8 mouse cellular contexts compared by ENCODE assay signal in genomic region chr12:11149421-11150191, GRCm38 (mm10). TPM values are rescaled to one million over a fixed set of nuclear protein-coding genes. Genes with fewer than 3 reads are reported as not detected.
A peak's percentile ranks its signal among the peaks of the same experiment; 100 is the strongest.
DNase-seq lines count a peak whose midpoint lies in the region; ATAC-seq and TF ChIP-seq lines count a peak whose summit lies in the region.

No protein-coding gene starts in this region.

- under 1% methylated on average over 41 of the region's 41 CpGs for WGBS in cerebellum, adult 2 months
- under 1% methylated on average over 41 of the region's 41 CpGs for WGBS in embryonic facial prominence, embryonic 15.5 days
- under 1% methylated on average over 41 of the region's 41 CpGs for WGBS in heart, embryonic 11.5 days (ENCODE audit: insufficient replicate concordance)
- under 1% methylated on average over 36 of the region's 41 CpGs for WGBS in kidney, embryonic 14.5 days
- WGBS in liver, adult 2 months: 1% methylated on average over 41 of the region's 41 CpGs

- H3K4me2 ChIP-seq in embryonic facial prominence, embryonic 15.5 days (replicated peaks): peak overlapping the region; percentile 97
- peak overlapping the region; percentile 99 for H3K4me2 ChIP-seq in heart, embryonic 11.5 days
- H3K4me2 ChIP-seq in kidney, embryonic 14.5 days (replicated peaks; ENCODE audit: low read depth, low read length): peak overlapping the region; percentile 93

- no peak for TF ChIP-seq CTCF in cerebellum, adult 2 months (IDR thresholded peaks at IDR 0.05; ENCODE audit: borderline replicate concordance, insufficient read depth, low read depth, low read length)
- TF ChIP-seq CTCF in liver, adult 2 months (IDR thresholded peaks at IDR 0.05; ENCODE audit: low read depth, low read length): no peak

- no peak for TF ChIP-seq POLR2A in cerebellum, adult 2 months (IDR thresholded peaks at IDR 0.05; ENCODE audit: borderline replicate concordance, insufficient read depth, low read length)
- TF ChIP-seq POLR2A in liver, adult 2 months (IDR thresholded peaks at IDR 0.05; ENCODE audit: extremely low read depth, insufficient read depth, low read length): no peak

- H3K4me1 ChIP-seq in cerebellum, adult 2 months (ENCODE audit: control insufficient read depth, insufficient read depth, low read length): no peaks in the 10 kb centered on the region
- peaks cover 20% of the 10 kb centered on the region for H3K4me1 ChIP-seq in embryonic facial prominence, embryonic 15.5 days
- no peaks in the 10 kb centered on the region for H3K4me1 ChIP-seq in heart, embryonic 11.5 days (ENCODE audit: control insufficient read depth, insufficient read depth, low read length)
- no peaks in the 10 kb centered on the region for H3K4me1 ChIP-seq in kidney, embryonic 14.5 days (ENCODE audit: control insufficient read depth, insufficient read depth, low read length)
- H3K4me1 ChIP-seq in liver, adult 2 months (ENCODE audit: control insufficient read depth, insufficient read depth, low read length): peaks cover 4% of the 10 kb centered on the region

- no peaks in the 10 kb centered on the region for H3K79me2 ChIP-seq in liver, adult 2 months (ENCODE audit: control insufficient read depth, insufficient read depth, low read length)

- peak; percentile 63 for ATAC-seq in embryonic facial prominence, embryonic 15.5 days (ENCODE audit: insufficient number of reproducible peaks, low FRiP score, low TSS enrichment, low read depth)
- peak; percentile 57; the same call in 1 of the 2 replicates for ATAC-seq in heart, embryonic 11.5 days (replicated peaks; ENCODE audit: insufficient number of reproducible peaks, low FRiP score, low TSS enrichment)
- ATAC-seq in kidney, embryonic 14.5 days (ENCODE audit: low FRiP score, low TSS enrichment): peak; percentile 79

- H3K27ac ChIP-seq in cerebellum, adult 2 months (ENCODE audit: insufficient read depth, low read length): no peak overlapping the region
- H3K27ac ChIP-seq in embryonic facial prominence, embryonic 15.5 days (replicated peaks): no peak overlapping the region
- H3K27ac ChIP-seq in heart, embryonic 11.5 days (ENCODE audit: low read depth, low read length): no peak overlapping the region
- H3K27ac ChIP-seq in kidney, embryonic 14.5 days (ENCODE audit: low read depth, low read length): no peak overlapping the region
- H3K27ac ChIP-seq in liver, adult 2 months (replicated peaks; ENCODE audit: insufficient read depth, low read depth, low read length): no peak overlapping the region

- peak overlapping the region; percentile 14 for H3K4me3 ChIP-seq in cerebellum, adult 2 months (replicated peaks; ENCODE audit: insufficient read depth, low read depth, low read length)
- H3K4me3 ChIP-seq in embryonic facial prominence, embryonic 15.5 days (replicated peaks): peak overlapping the region; percentile 58
- peak overlapping the region; percentile 62 for H3K4me3 ChIP-seq in heart, embryonic 11.5 days (ENCODE audit: low read depth, low read length)
- peak overlapping the region; percentile 64 for H3K4me3 ChIP-seq in kidney, embryonic 14.5 days (ENCODE audit: low read length)
- H3K4me3 ChIP-seq in liver, adult 2 months (ENCODE audit: insufficient read depth, low read depth, low read length): peak overlapping the region; percentile 39

- no peaks in the 10 kb centered on the region for H3K9me3 ChIP-seq in embryonic facial prominence, embryonic 15.5 days (replicated peaks)
- no peaks in the 10 kb centered on the region for H3K9me3 ChIP-seq in heart, embryonic 11.5 days (replicated peaks; ENCODE audit: control insufficient read depth, low read length)
- no peaks in the 10 kb centered on the region for H3K9me3 ChIP-seq in kidney, embryonic 14.5 days (ENCODE audit: control insufficient read depth, low read length)

- no peaks in the 10 kb centered on the region for H3K36me3 ChIP-seq in embryonic facial prominence, embryonic 15.5 days
- no peaks in the 10 kb centered on the region for H3K36me3 ChIP-seq in heart, embryonic 11.5 days (ENCODE audit: control insufficient read depth, insufficient read depth, low read length)
- no peaks in the 10 kb centered on the region for H3K36me3 ChIP-seq in kidney, embryonic 14.5 days (ENCODE audit: control insufficient read depth, insufficient read depth, low read length)
- no peaks in the 10 kb centered on the region for H3K36me3 ChIP-seq in liver, adult 2 months (ENCODE audit: control insufficient read depth, insufficient read depth, low read length)

- H3K9ac ChIP-seq in embryonic facial prominence, embryonic 15.5 days: peak overlapping the region; percentile 31
- H3K9ac ChIP-seq in heart, embryonic 11.5 days (ENCODE audit: low read depth, low read length): peak overlapping the region; percentile 67; the same call in 1 of the 2 replicates
- peak overlapping the region; percentile 58 for H3K9ac ChIP-seq in kidney, embryonic 14.5 days (ENCODE audit: low read depth, low read length)
- H3K9ac ChIP-seq in liver, adult 2 months (ENCODE audit: low read depth, low read length): peak overlapping the region; percentile 41; the same call in 1 of the 2 replicates

- DNase-seq in cerebellum, adult 2 months: peak; percentile 4 to 15
- no peak for DNase-seq in cerebellum, adult 11-12 months
- DNase-seq in liver, adult 2 months (ENCODE audit: extremely low read depth, low read depth, low spot score): no peak
- DNase-seq in neural tube, embryonic 10.5 days (ENCODE audit: extremely low spot score, low spot score): peak; percentile 70
- DNase-seq in urinary bladder, adult 2 months (ENCODE audit: low spot score): peak; percentile 38

- no peaks in the 10 kb centered on the region; the same call in 1 of the 2 replicates for H3K27me3 ChIP-seq in cerebellum, adult 2 months (ENCODE audit: control insufficient read depth, insufficient read depth, low read length)
- H3K27me3 ChIP-seq in embryonic facial prominence, embryonic 15.5 days: peaks cover 46% of the 10 kb centered on the region
- H3K27me3 ChIP-seq in heart, embryonic 11.5 days (ENCODE audit: control insufficient read depth, insufficient read depth, low read length): peaks cover 47% of the 10 kb centered on the region
- peaks cover 7% of the 10 kb centered on the region; the same call in 1 of the 2 replicates for H3K27me3 ChIP-seq in kidney, embryonic 14.5 days (ENCODE audit: control insufficient read depth, insufficient read depth, low read length)
- peaks cover 17% of the 10 kb centered on the region; the same call in 1 of the 2 replicates for H3K27me3 ChIP-seq in liver, adult 2 months (ENCODE audit: control insufficient read depth, insufficient read depth, low read length)

RNA-seq across cellular contexts. Expression of gene Kcns3, which starts 1.2 kb away (rescaled TPM):
- 7.0 and 9.1 TPM in 2 replicates for polyA plus RNA-seq in cerebellum, adult 2 months (2012; rRNA removed)
- 2.3 and 3.2 TPM in 2 replicates for polyA plus RNA-seq in embryonic facial prominence, embryonic 15.5 days (2015; fragmentation: Nextera tagmentation; extraction: Ambion mirVana)
- 0.50 and 0.66 TPM in 2 replicates for polyA plus RNA-seq in heart, embryonic 11.5 days (2014; fragmentation: Nextera tagmentation; extraction: Ambion mirVana)
- polyA plus RNA-seq in kidney, embryonic 14.5 days (2014; fragmentation: Nextera tagmentation; extraction: Ambion mirVana): 7.8 and 9.7 TPM in 2 replicates
- 0.18 TPM in 1 of 2 replicates, not detected in the other for total RNA-seq in liver, adult 2 months (2014; rRNA removed)
- polyA plus RNA-seq in liver, adult 2 months (2012; rRNA removed): 0.05 and 0.10 TPM in 2 replicates
- 2.9 and 3.0 TPM in 2 replicates for polyA plus RNA-seq in urinary bladder, adult 2 months (2012; rRNA removed)

RNA-seq across cellular contexts. Expression of gene Msgn1, which starts 59.2 kb away (rescaled TPM):
- polyA plus RNA-seq in cerebellum, adult 2 months (2012; rRNA removed): not detected in 2 replicates
- polyA plus RNA-seq in embryonic facial prominence, embryonic 15.5 days (2015; fragmentation: Nextera tagmentation; extraction: Ambion mirVana): not detected in 2 replicates
- not detected in 2 replicates for polyA plus RNA-seq in heart, embryonic 11.5 days (2014; fragmentation: Nextera tagmentation; extraction: Ambion mirVana)
- polyA plus RNA-seq in kidney, embryonic 14.5 days (2014; fragmentation: Nextera tagmentation; extraction: Ambion mirVana): not detected in 2 replicates
- not detected in 2 replicates for total RNA-seq in liver, adult 2 months (2014; rRNA removed)
- polyA plus RNA-seq in liver, adult 2 months (2012; rRNA removed): not detected in 2 replicates
- polyA plus RNA-seq in urinary bladder, adult 2 months (2012; rRNA removed): not detected in 2 replicates

Comparison
In these comparisons a context has a peak if more than half of its experiments do, and no peak if none do; other contexts are left out.
1. DNase-seq: peak in cerebellum, adult 2 months (2 of 2), neural tube, embryonic 10.5 days (single experiment) and urinary bladder, adult 2 months (single experiment); none in cerebellum, adult 11-12 months (single experiment) and liver, adult 2 months (single experiment).
2. H3K4me3 ChIP-seq: peak in every context shown above with its lines; median percentile 64 in kidney, embryonic 14.5 days; 62 in heart, embryonic 11.5 days; 58 in embryonic facial prominence, embryonic 15.5 days; 39 in liver, adult 2 months; 14 in cerebellum, adult 2 months.
3. Peak in every context shown above with its lines, with median percentiles within 50 percentile points of each other: ATAC-seq, H3K4me2 ChIP-seq and H3K9ac ChIP-seq.